Mouse (Mus musculus): ENCODE results near the gene Rps5. TPM values are rescaled to one million over a fixed set of nuclear protein-coding genes. Genes with fewer than 3 reads are reported as not detected.

Rps5 gene
- total RNA-seq, 1 experiment = 3,358 TPM

- no peak overlapping the region for H3K4me3 ChIP-seq (ENCODE audit: insufficient read depth in 1 of 2, low read depth in 1 of 2, low read length in 2 of 2, poor library complexity in 1 of 2, severe bottlenecking in 1 of 2)
- H3K4me1 ChIP-seq (ENCODE audit: control insufficient read depth in 2 of 2, insufficient read depth in 2 of 2, low read length in 2 of 2, poor library complexity in 1 of 2) = no peaks in the 10 kb centered on the region
- H3K9me3 ChIP-seq (ENCODE audit: control insufficient read depth, insufficient read depth, low read depth, low read length) = no peaks in the 10 kb centered on the region
- no peak for TF ChIP-seq CHD2 (IDR thresholded peaks at IDR 0.05; ENCODE audit: low read depth, low read length)
- no peak for TF ChIP-seq ZNF384 (IDR thresholded peaks at IDR 0.05; ENCODE audit: low read depth, low read length)
- TF ChIP-seq ZC3H11A (IDR thresholded peaks at IDR 0.05; ENCODE audit: borderline replicate concordance, low read depth, low read length) = no peak
- no peak overlapping the region for H3K9ac ChIP-seq (ENCODE audit: insufficient read depth, low read depth, low read length, poor library complexity, severe bottlenecking)
- in situ Hi-C loops (cut with MboI; ENCODE audit: low sequenced_read_pairs in 2 of 2, unreplicated experiment in 2 of 2) = no loop called here
- H3K36me3 ChIP-seq (ENCODE audit: control insufficient read depth, insufficient read depth, low read length, poor library complexity, severe bottlenecking) = no peaks in the 10 kb centered on the region
- H3K27ac ChIP-seq (ENCODE audit: insufficient read depth, low read depth, low read length, poor library complexity, severe bottlenecking) = no peak overlapping the region
- no peak for DNase-seq (ENCODE audit: low read depth, low spot score)
These were observed 18.5 kb downstream of the Rps5 start for GRCm38 (mm10) chr7:12940599-12940998.

DNA sequence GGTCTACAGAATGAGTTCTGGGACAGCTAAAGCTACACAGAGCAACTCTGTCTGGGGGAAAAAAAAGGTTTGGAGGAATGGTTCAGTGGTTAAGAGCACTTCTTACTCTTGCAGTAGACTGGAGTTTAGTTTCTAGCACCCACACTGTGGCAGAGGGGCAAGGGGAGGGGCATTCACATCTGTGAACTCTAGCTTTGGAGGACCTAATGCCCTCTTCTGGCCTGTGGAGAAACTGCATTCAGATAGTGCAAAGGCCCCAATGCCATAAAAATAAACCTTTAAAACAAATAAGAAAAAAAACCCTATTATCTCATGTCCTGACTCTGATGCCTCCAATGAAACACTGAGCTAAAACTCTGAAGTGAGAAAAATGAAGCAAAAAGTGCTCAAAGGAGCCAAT is 21.4 kb downstream of the Rps5 start:
- in situ Hi-C loops (cut with MboI; ENCODE audit: low sequenced_read_pairs in 2 of 2, unreplicated experiment in 2 of 2) = no loop called here
- Histone ChIP-seq H3K9me3 (ENCODE audit: control insufficient read depth, insufficient read depth, low read depth, low read length) (no peaks in the 10 kb centered on the region), H3K27ac (ENCODE audit: insufficient read depth, low read depth, low read length, poor library complexity, severe bottlenecking) (no peak overlapping the region), H3K4me1 (ENCODE audit: control insufficient read depth in 2 of 2, insufficient read depth in 2 of 2, low read length in 2 of 2, poor library complexity in 1 of 2) (no peaks in the 10 kb centered on the region), H3K9ac (ENCODE audit: insufficient read depth, low read depth, low read length, poor library complexity, severe bottlenecking) (no peak overlapping the region), H3K4me3 (ENCODE audit: insufficient read depth in 1 of 2, low read depth in 1 of 2, low read length in 2 of 2, poor library complexity in 1 of 2, severe bottlenecking in 1 of 2) (no peak overlapping the region), H3K36me3 (ENCODE audit: control insufficient read depth, insufficient read depth, low read length, poor library complexity, severe bottlenecking) (no peaks in the 10 kb centered on the region)
- DNase-seq (ENCODE audit: low read depth, low spot score) = no peak
- TF ChIP-seq HCFC1 (IDR thresholded peaks at IDR 0.05; ENCODE audit: borderline replicate concordance, insufficient read depth, low read length) (no peak), CHD2 (IDR thresholded peaks at IDR 0.05; ENCODE audit: low read depth, low read length) (no peak), ZC3H11A (IDR thresholded peaks at IDR 0.05; ENCODE audit: borderline replicate concordance, low read depth, low read length) (peak; percentile 60; the same call in 1 of the 2 replicates), MAFK (IDR thresholded peaks at IDR 0.05; ENCODE audit: insufficient read depth, low read depth, low read length) (no peak), ZNF384 (IDR thresholded peaks at IDR 0.05; ENCODE audit: low read depth, low read length) (no peak)

GRCm38 (mm10) chr7:12949032-12949871 is 27.2 kb downstream of the Rps5 start:
- H3K9ac ChIP-seq (ENCODE audit: insufficient read depth, low read depth, low read length, poor library complexity, severe bottlenecking) = peak overlapping the region; percentile 95

GRCm38 (mm10) chr7:12949872-12950229 is 27.8 kb downstream of the Rps5 start:
- Histone ChIP-seq H3K4me1 (ENCODE audit: control insufficient read depth in 2 of 2, insufficient read depth in 2 of 2, low read length in 2 of 2, poor library complexity in 1 of 2) (peaks cover 0 to 3% of the 10 kb centered on the region in 2 experiments; a peak in 1 of 4 replicates), H3K36me3 (ENCODE audit: control insufficient read depth, insufficient read depth, low read length, poor library complexity, severe bottlenecking) (no peaks in the 10 kb centered on the region), H3K4me3 (ENCODE audit: insufficient read depth in 1 of 2, low read depth in 1 of 2, low read length in 2 of 2, poor library complexity in 1 of 2, severe bottlenecking in 1 of 2) (peak overlapping the region; percentile 71 to 77), H3K9ac (ENCODE audit: insufficient read depth, low read depth, low read length, poor library complexity, severe bottlenecking) (peak overlapping the region; percentile 95), H3K27ac (ENCODE audit: insufficient read depth, low read depth, low read length, poor library complexity, severe bottlenecking) (peak overlapping the region; percentile 55), H3K9me3 (ENCODE audit: control insufficient read depth, insufficient read depth, low read depth, low read length) (no peaks in the 10 kb centered on the region)
- DNase-seq (ENCODE audit: low read depth, low spot score) = no peak
- in situ Hi-C loops (cut with MboI; ENCODE audit: low sequenced_read_pairs in 2 of 2, unreplicated experiment in 2 of 2) = no loop called here
- TF ChIP-seq CHD2 (IDR thresholded peaks at IDR 0.05; ENCODE audit: low read depth, low read length) (no peak), MAFK (IDR thresholded peaks at IDR 0.05; ENCODE audit: insufficient read depth, low read depth, low read length) (no peak), ZC3H11A (IDR thresholded peaks at IDR 0.05; ENCODE audit: borderline replicate concordance, low read depth, low read length) (no peak), HCFC1 (IDR thresholded peaks at IDR 0.05; ENCODE audit: borderline replicate concordance, insufficient read depth, low read length) (no peak), ZNF384 (IDR thresholded peaks at IDR 0.05; ENCODE audit: low read depth, low read length) (no peak)

More at GRCm38 (mm10) chr7:12949032-12949871, 27.2 kb downstream of the Rps5 start:
- in situ Hi-C loops (cut with MboI; ENCODE audit: low sequenced_read_pairs in 2 of 2, unreplicated experiment in 2 of 2) = no loop called here
- TF ChIP-seq CHD2 (IDR thresholded peaks at IDR 0.05; ENCODE audit: low read depth, low read length) = no peak
- TF ChIP-seq MAFK (IDR thresholded peaks at IDR 0.05; ENCODE audit: insufficient read depth, low read depth, low read length) = no peak
- no peak for TF ChIP-seq ZNF384 (IDR thresholded peaks at IDR 0.05; ENCODE audit: low read depth, low read length)
- no peak for TF ChIP-seq HCFC1 (IDR thresholded peaks at IDR 0.05; ENCODE audit: borderline replicate concordance, insufficient read depth, low read length)
- no peak for TF ChIP-seq ZC3H11A (IDR thresholded peaks at IDR 0.05; ENCODE audit: borderline replicate concordance, low read depth, low read length)
- H3K9me3 ChIP-seq (ENCODE audit: control insufficient read depth, insufficient read depth, low read depth, low read length) = no peaks in the 10 kb centered on the region
- peak overlapping the region; percentile 78 for H3K27ac ChIP-seq (ENCODE audit: insufficient read depth, low read depth, low read length, poor library complexity, severe bottlenecking)
- H3K36me3 ChIP-seq (ENCODE audit: control insufficient read depth, insufficient read depth, low read length, poor library complexity, severe bottlenecking) = no peaks in the 10 kb centered on the region
- peak overlapping the region; percentile 71 to 77 for H3K4me3 ChIP-seq (ENCODE audit: insufficient read depth in 1 of 2, low read depth in 1 of 2, low read length in 2 of 2, poor library complexity in 1 of 2, severe bottlenecking in 1 of 2)
- DNase-seq (ENCODE audit: low read depth, low spot score) = peak; percentile 96
- H3K4me1 ChIP-seq (ENCODE audit: control insufficient read depth in 2 of 2, insufficient read depth in 2 of 2, low read length in 2 of 2, poor library complexity in 1 of 2) = peaks cover 0 to 3% of the 10 kb centered on the region in 2 experiments; a peak in 1 of 4 replicates

Data from ES-E14 (cell line).